Mouse (Mus musculus): ENCODE data around the gene Gabrb2. TPM values are rescaled to one million over a fixed set of nuclear protein-coding genes. Genes with fewer than 3 reads are reported as not detected.

The Gabrb2 gene
- total RNA-seq, 2 experiments from 2014 or later: 145 to 156 TPM

DNA sequence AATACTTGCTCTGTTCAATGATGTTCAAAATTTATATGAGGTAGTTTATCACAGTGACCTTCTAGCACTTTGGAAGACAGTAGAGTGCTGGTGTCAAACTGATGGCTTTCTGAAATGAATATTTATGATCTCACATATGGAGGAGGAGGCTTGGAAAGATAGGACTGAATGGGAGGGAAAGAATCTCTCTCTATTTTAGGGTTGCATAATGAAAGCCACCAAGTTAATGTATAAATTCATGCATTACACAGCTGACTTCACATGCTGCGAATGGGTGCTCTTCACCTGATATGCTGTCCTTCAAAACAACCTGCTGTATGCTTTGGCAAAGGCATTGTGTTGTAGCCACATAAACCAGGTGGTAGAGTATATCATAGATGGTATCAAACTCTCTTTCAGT lies 44.6 kb downstream of the Gabrb2 start:
- H3K27ac ChIP-seq: no peak overlapping the region
- TF ChIP-seq CTCF (conservative IDR thresholded peaks at IDR 0.05): no peak
- no peak for DNase-seq (ENCODE audit: low spot score in 2 of 2)
- H3K4me3 ChIP-seq: no peak overlapping the region

DNA sequence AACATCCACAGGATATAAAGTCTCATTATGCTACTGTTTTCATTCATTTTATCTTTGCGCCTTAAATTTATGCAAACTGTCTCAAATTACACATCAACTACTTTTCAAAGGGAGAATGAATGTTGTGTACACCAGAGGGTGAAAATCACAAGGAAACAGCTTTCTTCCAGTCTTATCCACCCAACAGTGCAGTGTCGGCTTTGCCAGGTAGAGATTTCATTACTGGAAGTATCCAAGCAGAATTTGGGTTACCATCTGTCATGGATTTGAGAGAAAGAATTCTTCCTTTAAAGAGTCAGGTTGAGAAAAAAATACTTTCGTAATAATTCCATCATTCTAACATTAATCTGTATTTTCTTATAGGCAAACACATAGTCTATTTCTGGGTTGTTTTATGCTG lies 48.8 kb downstream of the Gabrb2 start:
- DNase-seq (ENCODE audit: low spot score in 2 of 2): no peak
- TF ChIP-seq CTCF (conservative IDR thresholded peaks at IDR 0.05): no peak
- H3K27ac ChIP-seq: no peak overlapping the region
- no peak overlapping the region for H3K4me3 ChIP-seq

DNA sequence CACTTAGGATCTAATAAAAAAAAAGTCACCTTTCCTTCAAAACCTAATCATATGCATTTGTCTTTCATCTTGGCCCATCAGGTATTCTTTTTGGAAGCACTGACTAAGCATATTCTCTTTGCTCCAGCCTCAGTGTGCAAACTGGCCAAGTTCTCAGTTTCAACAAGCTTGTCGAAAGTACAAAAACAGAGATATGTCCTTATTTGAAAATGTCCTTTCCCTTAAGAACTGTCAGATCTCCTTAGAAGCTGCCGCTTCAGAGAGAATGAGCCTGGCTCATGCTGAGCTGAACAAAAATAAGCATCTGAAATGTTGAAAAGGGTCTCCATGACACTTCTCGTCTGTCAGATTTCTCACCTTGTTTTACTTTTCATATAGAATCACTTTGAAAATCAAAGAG lies 55.0 kb downstream of the Gabrb2 start:
- Histone ChIP-seq H3K27ac (no peak overlapping the region), H3K4me3 (no peak overlapping the region)
- no peak for TF ChIP-seq CTCF (conservative IDR thresholded peaks at IDR 0.05)
- DNase-seq (ENCODE audit: low spot score in 2 of 2): no peak

DNA sequence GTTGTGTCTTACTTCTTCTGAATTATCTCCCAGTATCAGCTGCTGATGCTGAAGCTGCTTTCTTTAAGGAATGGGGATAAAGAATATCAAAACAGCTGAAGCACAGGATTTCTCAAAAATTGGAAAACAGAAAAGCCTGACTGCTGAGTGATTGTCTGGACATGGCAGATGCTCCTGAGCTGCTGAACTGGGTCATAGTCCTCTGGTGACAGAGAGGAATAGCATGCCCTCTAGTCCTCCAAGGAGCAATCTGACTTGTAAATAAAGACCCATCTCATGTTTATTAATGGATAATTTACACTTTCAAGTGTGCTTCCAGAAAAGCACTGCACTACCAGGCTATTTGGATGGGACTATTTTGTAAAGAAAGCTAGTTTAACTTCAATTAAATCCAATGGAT lies 68.1 kb downstream of the Gabrb2 start:
- DNase-seq (ENCODE audit: low spot score in 2 of 2): no peak
- no peak overlapping the region for H3K4me3 ChIP-seq
- no peak overlapping the region for H3K27ac ChIP-seq
- TF ChIP-seq CTCF (conservative IDR thresholded peaks at IDR 0.05): no peak

DNA sequence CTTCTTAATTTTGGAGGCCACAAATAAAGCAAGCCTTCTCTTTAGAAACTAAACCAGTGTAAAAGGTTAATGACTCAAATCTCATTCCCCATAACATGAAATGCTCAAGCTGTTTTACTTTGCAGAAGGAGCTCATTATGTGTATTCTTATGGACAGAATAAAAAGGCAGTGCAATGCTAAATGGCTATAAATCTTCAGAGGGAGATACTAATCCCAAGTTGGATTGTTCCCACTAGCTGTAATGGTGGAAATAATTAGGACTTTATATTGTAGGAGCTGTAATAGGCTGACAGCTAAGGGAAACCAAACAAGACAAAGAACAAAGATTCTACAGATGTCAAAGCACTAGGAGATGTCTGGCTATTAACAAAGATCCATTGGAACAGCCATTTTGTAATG lies 81.6 kb downstream of the Gabrb2 start:
- Histone ChIP-seq H3K4me3 (no peak overlapping the region), H3K27ac (no peak overlapping the region)
- no peak for TF ChIP-seq CTCF (conservative IDR thresholded peaks at IDR 0.05)
- no peak for DNase-seq (ENCODE audit: low spot score in 2 of 2)

DNA sequence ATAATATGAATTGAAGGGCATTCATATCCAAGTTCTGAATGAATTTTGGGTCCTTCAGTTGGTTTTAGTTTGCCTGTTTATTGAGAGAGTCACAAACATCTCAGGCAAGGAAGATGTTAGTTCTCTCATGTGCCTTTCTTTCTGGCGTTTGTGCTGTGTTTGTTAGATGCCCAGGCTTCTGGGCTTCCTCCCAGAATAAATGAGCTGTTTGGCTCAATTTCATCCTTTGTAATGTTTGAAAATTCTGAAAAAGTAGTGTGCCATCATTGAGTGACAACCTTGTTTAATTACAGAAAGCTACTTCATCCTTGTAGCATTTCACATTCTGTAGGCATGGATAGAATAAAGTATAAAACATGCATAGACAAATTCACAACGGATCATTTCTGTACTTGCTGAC lies 85.9 kb downstream of the Gabrb2 start:
- peak in 1 of 2 experiments; percentile 29 for DNase-seq (ENCODE audit: low spot score in 2 of 2)
- no peak overlapping the region for H3K4me3 ChIP-seq
- no peak for TF ChIP-seq CTCF (conservative IDR thresholded peaks at IDR 0.05)
- H3K27ac ChIP-seq: peak overlapping the region; percentile 28; the same call in 1 of the 2 replicates

DNA sequence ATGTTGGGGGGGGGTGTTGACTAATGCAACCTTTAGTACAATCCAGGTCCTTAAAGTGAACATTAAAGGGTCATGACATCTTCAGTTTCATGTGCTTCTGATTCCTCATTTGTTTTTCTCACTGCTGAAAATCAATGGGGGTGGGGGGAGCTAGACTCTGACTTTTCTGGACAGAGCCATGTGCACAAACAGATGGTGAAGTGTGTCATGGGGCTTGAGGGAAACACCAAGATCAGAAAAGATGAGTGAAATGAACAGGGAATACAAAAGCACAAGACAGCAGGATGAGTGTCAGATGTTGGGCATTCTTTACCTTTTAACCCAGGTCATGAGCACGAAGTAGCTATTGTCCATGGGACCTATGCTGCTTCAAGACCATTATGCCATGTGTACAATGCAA lies 86.4 kb downstream of the Gabrb2 start:
- H3K4me3 ChIP-seq: no peak overlapping the region
- no peak for TF ChIP-seq CTCF (conservative IDR thresholded peaks at IDR 0.05)
- DNase-seq (ENCODE audit: low spot score in 2 of 2): no peak

DNA sequence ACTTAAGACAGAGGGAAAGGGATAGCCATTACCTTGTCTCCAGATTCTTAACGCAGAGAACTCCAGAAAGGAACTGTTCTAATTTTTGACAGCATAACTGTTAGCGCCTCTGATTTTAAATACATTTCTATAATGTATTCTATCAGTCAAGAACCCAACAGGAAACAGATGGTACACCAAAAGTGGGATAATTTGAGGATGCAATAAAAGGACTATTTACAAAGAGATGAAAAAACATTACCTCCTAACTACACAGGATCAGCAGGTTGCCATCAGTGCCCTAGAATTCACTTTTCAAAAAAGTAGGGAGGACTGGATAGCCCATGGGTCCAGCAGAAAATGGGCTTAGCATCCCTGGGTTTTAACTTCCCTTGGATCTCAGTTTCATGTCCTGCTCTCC lies 102.4 kb downstream of the Gabrb2 start:
- TF ChIP-seq CTCF (conservative IDR thresholded peaks at IDR 0.05): no peak
- no peak overlapping the region for H3K27ac ChIP-seq
- no peak for DNase-seq (ENCODE audit: low spot score in 2 of 2)
- no peak overlapping the region for H3K4me3 ChIP-seq

More for the DNA sequence above, 86.4 kb downstream of the Gabrb2 start:
- H3K27ac ChIP-seq: peak overlapping the region; percentile 28; the same call in 1 of the 2 replicates

DNA sequence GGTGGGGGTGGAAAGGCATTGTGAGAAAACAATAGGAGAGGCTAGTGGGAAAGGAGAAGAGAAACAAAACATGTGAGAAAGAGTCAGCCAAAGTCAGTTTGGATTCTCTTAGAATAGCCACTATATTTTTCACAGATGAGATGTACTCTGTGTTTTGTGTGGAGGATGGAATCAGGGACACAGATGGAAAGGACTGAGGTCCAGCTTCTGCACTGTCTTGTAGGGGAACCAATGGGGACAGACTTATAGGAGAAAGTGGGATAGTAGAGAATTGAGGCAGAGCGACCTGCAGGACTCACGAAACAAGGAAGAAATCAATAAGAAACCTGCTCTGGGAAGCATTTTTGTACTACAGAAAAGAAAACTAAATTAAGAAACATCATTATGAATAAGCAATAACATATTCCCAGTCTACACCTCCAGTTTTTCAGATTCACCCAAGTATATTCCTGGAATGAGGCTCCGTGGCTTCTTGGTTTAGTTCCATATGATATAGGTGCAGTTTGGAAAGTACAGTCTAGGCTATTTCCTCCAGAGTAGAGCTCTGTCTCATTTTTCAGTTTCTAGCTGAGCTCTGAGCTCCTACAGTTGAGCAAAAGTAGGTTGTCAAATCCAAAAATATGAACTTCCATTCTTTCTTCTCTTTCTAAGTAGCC lies 108.8 kb downstream of the Gabrb2 start:
- Histone ChIP-seq H3K27ac (no peak overlapping the region), H3K4me3 (no peak overlapping the region)
- no peak for TF ChIP-seq CTCF (conservative IDR thresholded peaks at IDR 0.05)
- no peak for DNase-seq (ENCODE audit: low spot score in 2 of 2)

DNA sequence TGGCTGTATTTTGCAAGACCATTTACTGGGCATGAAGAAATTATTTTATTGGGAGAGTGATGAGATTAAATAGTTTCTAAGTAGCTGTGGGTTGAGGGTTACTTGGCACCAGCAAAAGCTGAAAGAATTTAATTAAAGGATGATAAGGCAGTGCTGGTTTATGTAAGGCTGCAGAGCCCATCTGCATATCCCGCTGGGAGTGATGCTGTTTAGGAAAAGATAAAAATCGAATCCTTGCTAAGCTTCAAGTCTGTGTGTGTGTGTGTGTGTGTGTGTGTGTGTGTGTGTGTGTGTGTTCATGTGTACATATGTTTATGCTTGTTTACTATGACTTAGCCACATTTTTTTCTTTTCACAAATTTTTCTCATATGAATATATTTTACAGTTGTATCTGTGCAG lies 113.0 kb downstream of the Gabrb2 start:
- Histone ChIP-seq H3K27ac (peak overlapping the region; percentile 0; the same call in 1 of the 2 replicates), H3K4me3 (no peak overlapping the region)
- no peak for TF ChIP-seq CTCF (conservative IDR thresholded peaks at IDR 0.05)
- no peak for DNase-seq (ENCODE audit: low spot score in 2 of 2)

DNA sequence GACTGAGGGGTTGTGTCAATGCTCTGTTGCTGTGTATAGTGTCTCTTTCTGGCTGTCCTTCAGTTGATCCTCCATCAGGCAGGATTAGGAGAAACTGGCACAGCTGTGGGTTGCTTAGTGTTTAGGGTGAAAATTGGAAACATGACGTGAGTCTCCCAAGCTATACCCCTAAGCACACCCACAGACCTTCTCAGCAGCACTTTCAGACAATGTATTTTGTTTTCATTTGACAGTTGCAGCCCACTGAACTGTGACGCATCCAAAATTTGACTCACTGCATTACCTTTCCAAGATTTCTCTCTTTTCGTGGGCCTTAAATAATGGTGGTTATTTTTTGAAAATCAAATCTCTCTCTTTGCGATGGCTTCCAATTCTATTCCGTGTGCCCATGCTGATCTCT lies 115.7 kb downstream of the Gabrb2 start:
- peak in 1 of 2 experiments; percentile 15 for DNase-seq (ENCODE audit: low spot score in 2 of 2)
- peak overlapping the region; percentile 51 for H3K27ac ChIP-seq

DNA sequence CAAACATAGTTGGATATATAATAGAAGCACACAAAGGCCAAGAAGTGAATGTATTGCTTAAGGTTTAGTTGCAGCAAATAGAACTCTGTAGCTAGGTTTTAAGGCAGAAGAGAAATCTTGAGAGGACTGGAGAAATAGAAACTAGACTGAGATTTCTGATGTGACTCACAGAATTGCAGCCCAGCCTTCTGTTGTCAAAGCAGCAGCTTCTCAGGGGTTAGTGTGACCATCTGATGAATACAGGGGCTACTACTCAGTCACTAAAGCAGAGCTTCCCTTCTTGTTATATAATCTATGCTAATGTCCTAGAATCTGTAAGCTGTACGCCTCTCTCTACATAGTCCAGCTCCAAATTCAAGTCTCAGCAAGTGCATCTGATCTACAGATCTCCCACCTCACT lies 116.3 kb downstream of the Gabrb2 start:
- DNase-seq (ENCODE audit: low spot score in 2 of 2): no peak
- TF ChIP-seq CTCF (conservative IDR thresholded peaks at IDR 0.05): no peak
- Histone ChIP-seq H3K4me3 (no peak overlapping the region), H3K27ac (peak overlapping the region; percentile 61; the same call in 1 of the 2 replicates)

More for the DNA sequence above, 115.7 kb downstream of the Gabrb2 start:
- TF ChIP-seq CTCF (conservative IDR thresholded peaks at IDR 0.05): no peak
- H3K4me3 ChIP-seq: no peak overlapping the region

DNA sequence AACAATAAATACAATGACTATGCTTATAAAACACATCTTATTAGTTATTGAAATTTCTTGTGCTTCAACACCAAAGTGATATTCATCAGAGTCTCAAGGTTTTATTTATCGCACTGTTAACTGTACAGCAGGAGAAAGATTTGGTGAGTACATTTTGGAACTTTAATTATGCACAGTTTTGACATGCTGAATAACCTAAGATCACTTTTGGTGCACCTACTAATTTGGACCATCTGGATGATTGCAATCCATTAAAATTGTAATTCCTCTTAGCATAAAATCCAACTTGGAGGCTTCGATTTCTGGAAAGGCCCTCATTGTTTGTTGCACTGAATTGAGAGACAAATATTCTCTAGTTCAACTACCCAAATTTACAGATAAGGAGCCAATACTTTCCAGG lies 123.3 kb downstream of the Gabrb2 start:
- no peak overlapping the region for H3K27ac ChIP-seq
- no peak for DNase-seq (ENCODE audit: low spot score in 2 of 2)
- TF ChIP-seq CTCF (conservative IDR thresholded peaks at IDR 0.05): no peak
- H3K4me3 ChIP-seq: no peak overlapping the region

DNA sequence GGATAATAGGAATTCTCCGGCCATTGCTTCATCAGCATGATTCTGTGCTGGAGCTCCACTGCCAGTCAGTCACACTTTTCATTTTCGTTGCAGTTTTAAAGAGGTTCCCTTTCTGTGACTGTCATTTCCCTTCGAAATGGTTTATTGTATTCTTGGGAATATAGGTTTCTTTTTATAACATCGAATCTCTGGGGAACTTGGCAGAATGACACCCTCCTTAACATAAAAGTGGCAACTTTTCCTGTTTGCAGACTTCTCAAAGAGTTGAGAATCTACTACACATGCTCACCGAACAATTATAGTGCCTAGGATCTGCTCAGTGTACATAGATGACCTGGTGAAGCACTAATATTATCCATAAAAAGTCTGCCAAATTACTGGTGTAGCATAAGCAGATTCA lies 146.5 kb downstream of the Gabrb2 start:
- Histone ChIP-seq H3K27ac (no peak overlapping the region), H3K4me3 (no peak overlapping the region)
- DNase-seq (ENCODE audit: low spot score in 2 of 2): no peak
- no peak for TF ChIP-seq CTCF (conservative IDR thresholded peaks at IDR 0.05)

Measured in layer of hippocampus, adult 2 months (tissue).